Mouse (Mus musculus) heart, embryonic 13.5 days (tissue): ENCODE data around the gene Bend3. TPM values are rescaled to one million over a fixed set of nuclear protein-coding genes. Genes with fewer than 3 reads are reported as not detected.

ENCODE experiments used
- ATAC-seq: fragments of 200-750 bp; cut with Nextera tagmentation; 2 replicates; pipeline ENCODE4 v1.8.0; 2017; ENCODE audit warnings: moderate TSS enrichment; ENCODE audit not compliant: insufficient number of reproducible peaks, low FRiP score, low TSS enrichment; ENCODE audit errors: extremely low read depth
- H3K27ac ChIP-seq: fragments of 300-500 bp; sonication (generic); replicated peaks from 2 replicates; pipeline ENCODE4 v1.5.1; 2015; ENCODE audit warnings: moderate library complexity, mild to moderate bottlenecking, inconsistent platforms
- H3K27me3 ChIP-seq: fragments of 300-500 bp; sonication (generic); replicated peaks from 2 replicates; pipeline ENCODE4 v1.6.1; 2015; ENCODE audit warnings: mild to moderate bottlenecking, inconsistent platforms
- H3K36me3 ChIP-seq: fragments of 300-500 bp; sonication (generic); 2 replicates; pipeline ENCODE4 v1.6.1; 2015; ENCODE audit warnings: mild to moderate bottlenecking, inconsistent platforms
- H3K4me1 ChIP-seq: fragments of 300-500 bp; sonication (generic); 2 replicates; pipeline ENCODE4 v1.6.1; 2015; ENCODE audit warnings: inconsistent platforms
- H3K4me2 ChIP-seq: fragments of 300-500 bp; sonication (generic); 2 replicates; pipeline ENCODE4 v1.6.1; 2015; ENCODE audit warnings: inconsistent platforms, mild to moderate bottlenecking, moderate library complexity
- H3K4me3 ChIP-seq: fragments of 300-500 bp; sonication (generic); 2 replicates; pipeline ENCODE4 v1.5.1; 2015; ENCODE audit warnings: moderate library complexity, mild to moderate bottlenecking, inconsistent platforms
- H3K9ac ChIP-seq: fragments of 300-500 bp; sonication (generic); 2 replicates; pipeline ENCODE4 v1.6.1; 2015; ENCODE audit warnings: inconsistent platforms, mild to moderate bottlenecking, moderate library complexity
- H3K9me3 ChIP-seq: fragments of 300-500 bp; sonication (generic); 2 replicates; pipeline ENCODE4 v1.6.1; 2016; ENCODE audit warnings: inconsistent platforms
- WGBS: fragments of 180-500 bp; shearing (Covaris S2); methylation state at CpG from one replicate; pipeline ENCODE4 v1.1.7; 2015; ENCODE audit warnings: mixed read lengths; 5-methylcytosine and 5-hydroxymethylcytosine counted together
- polyA plus RNA-seq: library from polyadenylated mRNA; unstranded; fragments of >200 nt; fragmentation: Nextera tagmentation; extraction: Ambion mirVana; gene quantifications from 2 replicates; pipeline ENCODE4 v1.2.1, GENCODE M21; 2015

Bend3 gene
- polyA plus RNA-seq, 1 experiment from 2014 or later: 2.5 TPM

- H3K4me2 ChIP-seq: peak overlapping the region; percentile 81; the same call in 1 of the 2 replicates
- H3K9me3 ChIP-seq: no peaks in the 10 kb centered on the region
- no peak overlapping the region for H3K4me3 ChIP-seq
- peak overlapping the region; percentile 96 for H3K9ac ChIP-seq
- H3K27me3 ChIP-seq: no peaks in the 10 kb centered on the region
- WGBS: 84% methylated on average over 5 of the region's 5 CpGs
- no peak for ATAC-seq
- peaks cover 21% of the 10 kb centered on the region for H3K36me3 ChIP-seq
- H3K27ac ChIP-seq: no peak overlapping the region
- H3K4me1 ChIP-seq: peaks cover 31% of the 10 kb centered on the region
Observed at GRCm38 (mm10) chr10:43538831-43539230, 60.2 kb downstream of the Bend3 start.

- Histone ChIP-seq H3K9ac (peak overlapping the region; percentile 96), H3K4me3 (peak overlapping the region; percentile 86), H3K27ac (peak overlapping the region; percentile 90), H3K36me3 (peaks cover 18% of the 10 kb centered on the region), H3K4me2 (peak overlapping the region; percentile 81), H3K27me3 (no peaks in the 10 kb centered on the region), H3K4me1 (peaks cover 26% of the 10 kb centered on the region), H3K9me3 (no peaks in the 10 kb centered on the region)
- WGBS: 14% methylated on average over 12 of the region's 12 CpGs
- no peak for ATAC-seq
Observed at GRCm38 (mm10) chr10:43539746-43540310, 61.2 kb downstream of the Bend3 start.

GRCm38 (mm10) chr10:43540442-43541152, 62.0 kb downstream of the Bend3 start, which contains the start of gene 1700021F05Rik:
Gene 1700021F05Rik (minus strand): TSS chr10:43540994.
- peak within 1 kb of the TSS; percentile 86 for H3K4me3 ChIP-seq
- peaks cover 26% of the 10 kb centered on the region for H3K4me1 ChIP-seq
- peak within 1 kb of the TSS; percentile 90 for H3K27ac ChIP-seq
- H3K27me3 ChIP-seq: no peaks in the 10 kb centered on the region
- peak within 1 kb of the TSS; percentile 96 for H3K9ac ChIP-seq
- H3K36me3 ChIP-seq: peaks cover 10% of the 10 kb centered on the region
- ATAC-seq: peak; percentile 98
- no peaks in the 10 kb centered on the region for H3K9me3 ChIP-seq
- peak within 1 kb of the TSS; percentile 81 for H3K4me2 ChIP-seq
- WGBS: under 1% methylated on average over 56 of the region's 56 CpGs

- WGBS: 39% methylated on average over 7 of the region's 8 CpGs
- Histone ChIP-seq H3K4me3 (peak overlapping the region; percentile 86), H3K9me3 (no peaks in the 10 kb centered on the region), H3K9ac (no peak overlapping the region; the same call in 1 of the 2 replicates), H3K27me3 (no peaks in the 10 kb centered on the region), H3K4me1 (peaks cover 26% of the 10 kb centered on the region), H3K27ac (no peak overlapping the region), H3K4me2 (peak overlapping the region; percentile 81), H3K36me3 (peaks cover 5% of the 10 kb centered on the region)
- ATAC-seq: no peak
Observed at GRCm38 (mm10) chr10:43541153-43541544, 62.5 kb downstream of the Bend3 start.

- no peak overlapping the region for H3K27ac ChIP-seq
- H3K4me3 ChIP-seq: no peak overlapping the region
- H3K27me3 ChIP-seq: no peaks in the 10 kb centered on the region
- no peak overlapping the region for H3K4me2 ChIP-seq
- H3K36me3 ChIP-seq: no peaks in the 10 kb centered on the region
- WGBS: 67% methylated on average over 5 of the region's 5 CpGs
- H3K9me3 ChIP-seq: 0 out of 2 replicates have a peak, but pooled peaks cover 6% of the 10 kb centered on the region
- no peaks in the 10 kb centered on the region for H3K4me1 ChIP-seq
- no peak overlapping the region for H3K9ac ChIP-seq
- ATAC-seq: no peak
Observed at GRCm38 (mm10) chr10:43549411-43549810, 70.8 kb downstream of the Bend3 start.

GRCm38 (mm10) chr10:43550923-43551322, 72.3 kb downstream of the Bend3 start:
- WGBS: 27% methylated on average over 3 of the region's 3 CpGs
- no peak for ATAC-seq
- Histone ChIP-seq H3K36me3 (no peaks in the 10 kb centered on the region), H3K27me3 (no peaks in the 10 kb centered on the region), H3K9me3 (0 out of 2 replicates have a peak, but pooled peaks cover 6% of the 10 kb centered on the region), H3K4me3 (no peak overlapping the region), H3K9ac (no peak overlapping the region), H3K4me2 (no peak overlapping the region), H3K27ac (no peak overlapping the region), H3K4me1 (no peaks in the 10 kb centered on the region)

- no peak overlapping the region for H3K4me3 ChIP-seq
- no peak overlapping the region for H3K27ac ChIP-seq
- WGBS: 25% methylated on average over 3 of the region's 3 CpGs
- no peaks in the 10 kb centered on the region for H3K27me3 ChIP-seq
- no peaks in the 10 kb centered on the region for H3K4me1 ChIP-seq
- H3K36me3 ChIP-seq: no peaks in the 10 kb centered on the region
- no peak overlapping the region for H3K9ac ChIP-seq
- H3K4me2 ChIP-seq: no peak overlapping the region
- ATAC-seq: no peak
- H3K9me3 ChIP-seq: 0 out of 2 replicates have a peak, but pooled peaks cover 6% of the 10 kb centered on the region
Observed at GRCm38 (mm10) chr10:43551388-43551787, 72.8 kb downstream of the Bend3 start.

- Histone ChIP-seq H3K27ac (no peak overlapping the region), H3K4me1 (no peaks in the 10 kb centered on the region), H3K9me3 (0 out of 2 replicates have a peak, but pooled peaks cover 6% of the 10 kb centered on the region), H3K4me3 (no peak overlapping the region), H3K27me3 (peaks cover 4% of the 10 kb centered on the region; the same call in 1 of the 2 replicates), H3K9ac (no peak overlapping the region), H3K4me2 (no peak overlapping the region), H3K36me3 (no peaks in the 10 kb centered on the region)
- no peak for ATAC-seq
- WGBS: 77% methylated on average over 5 of the region's 5 CpGs
Observed at GRCm38 (mm10) chr10:43557630-43558165, 79.1 kb downstream of the Bend3 start.

- no peaks in the 10 kb centered on the region for H3K9me3 ChIP-seq
- H3K27me3 ChIP-seq: peaks cover 4% of the 10 kb centered on the region; the same call in 1 of the 2 replicates
- H3K4me3 ChIP-seq: no peak overlapping the region
- no peak overlapping the region for H3K9ac ChIP-seq
- H3K4me2 ChIP-seq: no peak overlapping the region
- H3K36me3 ChIP-seq: no peaks in the 10 kb centered on the region
- ATAC-seq: no peak
- 65% methylated on average over 11 of the region's 11 CpGs for WGBS
- no peak overlapping the region for H3K27ac ChIP-seq
- no peaks in the 10 kb centered on the region for H3K4me1 ChIP-seq
Observed at GRCm38 (mm10) chr10:43559313-43559712, 80.7 kb downstream of the Bend3 start.

GRCm38 (mm10) chr10:43560765-43561164, 82.1 kb downstream of the Bend3 start:
- ATAC-seq: no peak
- no peak overlapping the region for H3K9ac ChIP-seq
- no peaks in the 10 kb centered on the region for H3K9me3 ChIP-seq
- WGBS: 30% methylated on average over 2 of the region's 2 CpGs
- H3K27ac ChIP-seq: no peak overlapping the region
- no peak overlapping the region for H3K4me3 ChIP-seq
- H3K4me2 ChIP-seq: no peak overlapping the region
- H3K36me3 ChIP-seq: no peaks in the 10 kb centered on the region
- H3K27me3 ChIP-seq: peaks cover 4% of the 10 kb centered on the region; the same call in 1 of the 2 replicates
- H3K4me1 ChIP-seq: no peaks in the 10 kb centered on the region

GRCm38 (mm10) chr10:43561311-43561710, 82.7 kb downstream of the Bend3 start:
- H3K9me3 ChIP-seq: no peaks in the 10 kb centered on the region
- no peak overlapping the region for H3K4me3 ChIP-seq
- no peak overlapping the region for H3K27ac ChIP-seq
- peaks cover 4% of the 10 kb centered on the region; the same call in 1 of the 2 replicates for H3K27me3 ChIP-seq
- H3K9ac ChIP-seq: no peak overlapping the region
- ATAC-seq: no peak
- no peaks in the 10 kb centered on the region for H3K4me1 ChIP-seq
- H3K36me3 ChIP-seq: no peaks in the 10 kb centered on the region
- 84% methylated on average over 2 of the region's 2 CpGs for WGBS
- no peak overlapping the region for H3K4me2 ChIP-seq
